ENCODE assay signal across 10 mouse cellular contexts in genomic region chr11:29861750-29862397, GRCm38 (mm10). TPM values are rescaled to one million over a fixed set of nuclear protein-coding genes. Genes with fewer than 3 reads are reported as not detected.
DNase-seq lines count a peak whose midpoint lies in the region; TF ChIP-seq lines count a peak whose summit lies in the region.
"Had no signal": no experiment of that assay in that cellular context is flagged by ENCODE, and none has a peak within 500 bp of the region (broad histone marks: within the 10 kb centered on the region; RNA-seq: fewer than 3 reads in every experiment).

No protein-coding gene starts in this region.

- H3K36me3 ChIP-seq in thymus, adult 2 months (ENCODE audit: control insufficient read depth, insufficient read depth, low read length): no peaks in the 10 kb centered on the region
- H3K36me3 ChIP-seq: heart, embryonic 15.5 days had no signal

- H3K4me3 ChIP-seq in thymus, adult 2 months (ENCODE audit: control insufficient read depth, insufficient read depth, low read length): no peak overlapping the region
- H3K4me3 ChIP-seq: heart, embryonic 15.5 days had no signal

- H3K27ac ChIP-seq in thymus, adult 2 months (ENCODE audit: control insufficient read depth, insufficient read depth, low read length): no peak overlapping the region
- H3K27ac ChIP-seq: heart, embryonic 15.5 days had no signal

- WGBS in thymus, adult 2 months: 63% methylated on average over 2 of the region's 2 CpGs

- no peaks in the 10 kb centered on the region for H3K27me3 ChIP-seq in thymus, adult 2 months (ENCODE audit: control insufficient read depth, insufficient read depth, low read length)
- H3K27me3 ChIP-seq: heart, embryonic 15.5 days had no signal

- no peak for TF ChIP-seq CTCF in thymus, adult 2 months (IDR thresholded peaks at IDR 0.05; ENCODE audit: borderline replicate concordance, control insufficient read depth, extremely low read depth, insufficient read depth, low read length, poor library complexity)

- TF ChIP-seq POLR2A in thymus, adult 2 months (IDR thresholded peaks at IDR 0.05; ENCODE audit: control insufficient read depth, extremely low read depth, insufficient read depth, low read length, poor library complexity): no peak

- no peaks in the 10 kb centered on the region for H3K4me1 ChIP-seq in thymus, adult 2 months (replicated peaks; ENCODE audit: control insufficient read depth, insufficient read depth, low read length)
- H3K4me1 ChIP-seq: heart, embryonic 15.5 days had no signal

- peak; percentile 6 for DNase-seq in adrenal gland, adult 2 months
- no peak for DNase-seq in adrenal gland, postnatal 25 days
- DNase-seq in thymus, adult 2 months: peak; percentile 18
- DNase-seq in thymus, adult 18-20 months: no peak
- DNase-seq in embryo, embryonic 10.5 days (ENCODE audit: low spot score): peak; percentile 76
- DNase-seq in induced T-regulatory cell, adult 2 months (ENCODE audit: low read depth): peak; percentile 56
- peak; percentile 52 for DNase-seq in lung, postnatal 36 days
- DNase-seq in right cerebral cortex, adult 2 months (ENCODE audit: low spot score in 2 of 2): peak; percentile 49 to 62

RNA-seq across cellular contexts. Expression of gene 4931440F15Rik, which starts 36.4 kb away (rescaled TPM):
- under 1 TPM; 0.40 to 0.52 TPM for total RNA-seq in adrenal gland, adult 2 months (2021)
- polyA plus RNA-seq in adrenal gland, adult 2 months (2012; rRNA removed): 0.10 TPM in 2 replicates
- total RNA-seq in adrenal gland, postnatal 25 days (2021): 0.62 and 0.67 TPM in 2 replicates
- polyA plus RNA-seq in thymus, adult 2 months (2012; rRNA removed): 0.05 and 0.15 TPM in 2 replicates
- total RNA-seq: neutrophil, adult 5-6 weeks had no signal

Comparison
In these comparisons a context has a peak if more than half of its experiments do, and no peak if none do; other contexts are left out.
1. DNase-seq: peak in adrenal gland, adult 2 months (single experiment), thymus, adult 2 months (single experiment), embryo, embryonic 10.5 days (single experiment), induced T-regulatory cell, adult 2 months (single experiment), lung, postnatal 36 days (single experiment) and right cerebral cortex, adult 2 months (2 of 2); none in adrenal gland, postnatal 25 days (single experiment) and thymus, adult 18-20 months (0 of 2).